Mouse (Mus musculus) heart, postnatal 10 days (tissue): ENCODE measurements at regions not wholly inside any gene's neighbourhood (a gene's known extent, or its start where the extent isn't known, plus 50 kb on each side); places are given as distances from the start of the nearest gene placed in this dataset.

Experiments
- DNase-seq, 2 experiments: peaks; one replicate each; pipeline ENCODE4 v3.0.0; 2021
- intact Hi-C: fragments of 180-260 bp; cut with DNase I; formaldehyde crosslinking; loops from one replicate; pipeline ENCODE4 v1.15.1; 2025

- peak; percentile 80 to 81 for DNase-seq
- intact Hi-C loops: no loop called here
These were observed 143.4 kb upstream of the F930015N05Rik start for GRCm38 (mm10) chr11:64579826-64580225.

- intact Hi-C loops: no loop called here
- DNase-seq: no peak
These were observed 149.6 kb upstream of the F930015N05Rik start for GRCm38 (mm10) chr11:64586056-64586455.

GRCm38 (mm10) chr11:64587034-64587710 is 150.7 kb upstream of the F930015N05Rik start:
- DNase-seq: no peak
- intact Hi-C loops: no loop called here

GRCm38 (mm10) chr11:64587751-64588600 is 151.5 kb upstream of the F930015N05Rik start:
- intact Hi-C loops: no loop called here
- no peak for DNase-seq

GRCm38 (mm10) chr11:64588601-64588989 is 152.1 kb upstream of the F930015N05Rik start:
- intact Hi-C loops: no loop called here

DNA sequence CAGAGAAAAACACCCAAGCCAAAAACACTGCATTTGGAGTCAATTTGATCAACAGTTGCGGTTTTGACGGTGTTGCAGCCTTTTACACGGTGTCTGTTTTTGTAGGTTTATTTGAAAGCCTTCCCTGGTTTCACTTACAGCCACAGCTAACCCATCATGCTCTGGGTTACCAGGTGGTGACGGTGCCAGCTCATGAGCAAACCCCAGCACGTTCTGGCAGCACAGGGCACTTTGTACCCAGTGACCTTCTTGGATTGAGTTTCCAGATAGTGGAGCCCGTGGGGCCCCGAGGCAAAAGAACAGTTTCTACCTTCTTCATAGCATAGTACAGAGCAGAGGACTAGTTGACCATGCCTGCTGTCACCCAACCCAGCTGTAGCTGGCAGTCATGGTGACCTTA is 152.6 kb upstream of the F930015N05Rik start:
- intact Hi-C loops: no loop called here
- no peak for DNase-seq

More at GRCm38 (mm10) chr11:64588601-64588989, 152.1 kb upstream of the F930015N05Rik start:
- no peak for DNase-seq

DNA sequence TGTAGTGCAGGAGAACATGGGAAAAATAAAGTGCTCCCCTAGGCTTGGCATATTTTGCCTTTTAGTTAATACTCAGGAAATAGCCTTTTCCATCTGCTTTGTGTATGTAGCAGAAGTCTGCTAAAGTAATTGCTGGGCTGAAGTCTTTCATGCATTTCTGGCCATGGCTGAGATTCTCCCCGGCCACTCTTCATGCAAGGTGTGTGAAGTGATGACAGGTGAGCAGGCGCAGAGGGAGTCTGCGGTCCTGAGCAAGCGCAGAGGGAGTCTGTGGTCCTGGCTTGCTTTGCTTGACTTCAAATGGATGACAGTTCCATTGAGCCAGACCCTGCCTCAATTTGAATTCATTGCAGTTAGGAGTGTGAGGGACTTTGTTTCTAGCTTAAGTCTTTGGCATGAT is 153.6 kb upstream of the F930015N05Rik start:
- DNase-seq: no peak
- intact Hi-C loops: no loop called here

DNA sequence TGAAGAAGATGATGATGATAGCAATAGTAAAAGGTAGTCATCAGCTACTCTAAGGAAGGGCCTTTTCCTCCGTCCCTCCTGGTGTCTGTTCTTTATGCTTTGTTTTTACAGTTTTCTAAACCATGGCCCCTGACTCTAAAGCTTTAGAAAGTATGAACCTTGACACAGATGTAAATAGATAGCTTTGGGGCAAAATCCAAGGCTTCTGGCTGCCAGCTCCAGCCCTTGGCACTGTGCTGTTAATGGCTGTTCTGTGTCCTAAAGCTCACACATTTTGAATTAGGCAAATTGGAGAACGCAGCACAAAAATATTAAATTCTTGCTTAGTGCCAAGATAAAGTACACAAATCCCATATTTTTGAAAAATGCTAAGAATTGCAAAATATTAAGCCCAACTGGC is 155.8 kb upstream of the F930015N05Rik start:
- no peak for DNase-seq

GRCm38 (mm10) chr11:64597305-64597704 is 160.9 kb upstream of the F930015N05Rik start:
- intact Hi-C loops: no loop called here
- DNase-seq: no peak

More for the DNA sequence above, 155.8 kb upstream of the F930015N05Rik start:
- intact Hi-C loops: no loop called here

DNA sequence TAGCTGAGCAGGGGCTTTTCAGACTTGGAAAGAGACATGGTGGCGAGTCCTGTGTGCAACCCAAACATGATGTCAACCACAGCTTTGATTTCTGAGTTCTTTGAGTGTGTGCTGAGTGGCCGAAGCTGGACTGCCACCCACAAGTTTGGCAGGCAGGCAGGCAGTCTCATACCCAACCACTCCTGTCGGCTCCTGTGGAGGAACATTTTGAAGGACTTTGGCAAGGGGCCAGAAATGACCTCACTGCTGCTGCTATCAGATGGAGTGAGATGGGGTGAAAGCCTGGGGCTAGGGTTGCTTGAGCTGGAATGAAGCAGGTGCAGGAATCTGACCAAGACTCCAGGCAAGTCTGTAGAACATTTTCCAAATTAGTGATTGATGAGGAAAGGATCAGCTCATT is 162.7 kb upstream of the F930015N05Rik start:
- peak; percentile 65 to 72 for DNase-seq
- intact Hi-C loops: no loop called here

DNA sequence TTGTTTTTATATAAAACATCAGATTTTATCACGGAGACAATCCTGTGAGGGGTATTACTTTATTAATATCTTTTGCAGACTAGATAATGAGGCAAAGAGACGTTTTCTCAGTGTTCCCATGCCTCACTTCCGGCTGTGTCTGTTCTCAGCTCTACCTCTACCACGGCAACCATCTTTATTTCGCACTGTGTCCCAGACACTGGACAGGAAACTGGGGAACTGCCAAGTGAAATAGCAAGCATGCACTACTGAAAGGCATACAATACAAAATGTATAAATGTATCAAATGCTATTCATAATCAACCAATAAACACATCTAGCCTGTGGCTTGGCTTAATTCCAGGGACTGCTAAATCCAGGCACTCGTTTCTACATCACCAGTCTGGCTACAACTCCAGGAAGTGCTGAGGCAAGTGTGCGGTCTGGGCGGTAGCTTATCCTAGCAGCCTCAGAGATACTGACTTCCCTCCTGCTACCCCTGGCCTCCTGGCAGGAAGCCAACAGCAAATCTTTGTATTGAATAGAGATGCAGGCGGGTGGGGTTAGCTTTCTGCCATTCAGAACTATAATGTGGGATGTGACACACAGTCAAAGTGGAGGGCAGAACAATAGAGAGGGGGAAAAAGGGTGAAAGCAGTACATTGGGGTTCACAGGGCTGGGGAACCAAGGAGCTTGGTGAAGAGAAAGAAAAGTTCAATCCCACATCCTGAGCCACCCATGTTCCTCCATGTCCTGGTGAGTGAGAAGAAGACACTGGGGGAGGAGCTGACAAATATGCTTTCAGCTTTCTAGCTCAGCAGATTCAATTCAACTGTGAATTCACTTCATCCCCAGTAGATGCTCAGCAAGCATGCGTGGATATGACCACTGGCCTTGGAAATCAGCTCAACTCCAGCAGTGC is 164.0 kb upstream of the F930015N05Rik start:
- intact Hi-C loops: no loop called here
- DNase-seq: peak; percentile 69 to 76

DNA sequence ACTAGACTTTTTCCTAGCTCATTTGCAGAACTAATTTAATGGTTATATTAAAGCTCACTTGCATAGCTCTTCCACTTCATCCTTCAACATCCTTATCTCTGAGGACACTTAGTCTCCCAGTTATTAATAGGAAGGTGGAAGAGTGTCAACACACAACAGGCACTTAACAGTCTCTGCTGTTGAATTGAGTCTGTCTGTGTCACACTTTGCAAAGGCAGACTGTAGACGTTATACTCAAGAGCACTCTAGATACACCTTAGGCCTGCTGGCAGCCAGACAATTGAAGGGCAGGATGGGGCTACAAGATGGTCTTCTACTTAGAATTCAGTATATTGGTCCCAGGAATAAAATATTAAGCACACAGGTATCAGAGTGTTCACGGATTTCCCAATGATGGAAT is 172.6 kb upstream of the F930015N05Rik start:
- DNase-seq: no peak

GRCm38 (mm10) chr11:64610724-64611123 is 174.3 kb upstream of the F930015N05Rik start:
- intact Hi-C loops: no loop called here

More for the DNA sequence above, 172.6 kb upstream of the F930015N05Rik start:
- intact Hi-C loops: no loop called here

DNA sequence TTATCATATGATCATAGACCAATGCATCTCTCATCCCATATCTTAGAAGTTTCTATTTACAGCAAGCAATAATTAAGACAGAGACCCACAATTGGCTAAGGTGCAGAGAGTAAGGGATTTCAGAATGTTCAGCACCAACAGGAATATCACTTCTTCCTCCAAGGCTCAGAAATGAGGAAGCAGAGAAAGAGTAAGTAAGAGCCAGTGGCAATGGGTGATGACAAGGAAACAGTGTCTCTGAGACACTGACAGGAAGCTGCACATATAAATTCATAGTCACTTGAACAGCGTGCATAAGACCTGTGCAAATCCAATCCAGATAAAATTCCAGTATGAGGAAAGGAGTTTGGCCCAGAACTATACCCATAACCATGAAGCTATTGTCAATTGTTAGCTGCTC is 178.7 kb upstream of the F930015N05Rik start:
- DNase-seq: no peak
- intact Hi-C loops: no loop called here

More at GRCm38 (mm10) chr11:64610724-64611123, 174.3 kb upstream of the F930015N05Rik start:
- DNase-seq: no peak

GRCm38 (mm10) chr11:64618631-64619385 is 182.4 kb upstream of the F930015N05Rik start:
- intact Hi-C loops: no loop called here
- peak; percentile 30 to 41 for DNase-seq

DNA sequence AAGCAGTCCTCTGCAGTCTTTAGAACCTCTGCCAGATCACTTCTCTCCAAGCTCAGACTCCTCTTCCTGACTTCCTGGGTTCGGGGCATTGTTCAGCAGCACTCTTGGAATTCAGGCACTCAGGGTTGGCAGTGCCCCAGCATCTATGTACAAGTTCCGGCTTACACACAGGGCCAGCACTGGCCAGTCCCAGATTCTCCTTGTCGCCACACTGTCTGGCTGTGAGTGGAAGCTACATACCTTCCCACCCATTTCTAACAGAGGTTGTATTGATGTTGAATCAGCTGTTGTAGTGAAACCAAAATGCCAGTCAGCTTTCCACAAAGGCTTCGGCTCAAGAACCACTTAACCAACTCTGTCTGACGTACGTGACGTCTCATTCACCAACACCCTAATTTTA is 190.7 kb upstream of the F930015N05Rik start:
- intact Hi-C loops: no loop called here
- peak; percentile 38 to 41 for DNase-seq

DNA sequence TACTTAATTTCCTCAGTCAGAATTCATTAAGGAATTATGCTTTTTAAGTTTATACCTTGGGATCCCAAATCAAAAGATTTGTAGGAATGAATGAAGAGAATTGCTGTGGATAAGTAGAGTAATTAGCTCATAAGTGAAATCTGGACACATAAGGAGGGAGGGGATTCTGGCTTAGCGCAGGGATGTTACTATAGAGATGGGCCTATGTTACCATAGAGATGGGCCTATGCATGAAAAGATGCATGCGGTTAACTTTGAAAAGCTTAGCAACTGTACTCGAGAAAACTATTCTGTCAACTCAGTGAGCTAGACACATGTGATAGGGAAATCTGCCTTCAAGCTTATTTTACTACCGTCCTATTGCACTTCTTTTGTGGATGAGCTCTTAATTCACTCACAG is 204.5 kb upstream of the F930015N05Rik start:
- intact Hi-C loops: no loop called here
- no peak for DNase-seq

GRCm38 (mm10) chr11:64643171-64643570 is 206.7 kb upstream of the F930015N05Rik start:
- DNase-seq: no peak
- intact Hi-C loops: no loop called here

GRCm38 (mm10) chr11:64647938-64648337 is 211.5 kb upstream of the F930015N05Rik start:
- DNase-seq: no peak
- intact Hi-C loops: no loop called here
